Mouse (Mus musculus) limb, embryonic 14.5 days (tissue): ENCODE results near the gene Lyg1. TPM values are rescaled to one million over a fixed set of nuclear protein-coding genes. Genes with fewer than 3 reads are reported as not detected.

Experiments
- ATAC-seq: fragments of 200-750 bp; cut with Nextera tagmentation; 2 replicates; pipeline ENCODE4 v1.8.0; 2017; ENCODE audit warnings: low read depth, moderate number of reproducible peaks, moderate TSS enrichment; ENCODE audit not compliant: low FRiP score
- DNase-seq: peaks from one replicate; pipeline ENCODE4 v3.0.0-alpha.2; 2015; ENCODE audit warnings: low spot score
- H3K27ac ChIP-seq: fragments of 300-500 bp; sonication (generic); replicated peaks from 2 replicates; pipeline ENCODE4 v1.5.1; 2014; ENCODE audit warnings: low read depth, mild to moderate bottlenecking, low read length, moderate library complexity, mixed read lengths
- H3K27me3 ChIP-seq: fragments of 300-500 bp; sonication (generic); 2 replicates; pipeline ENCODE4 v1.6.1; 2014; ENCODE audit warnings: low read length, mixed read lengths; ENCODE audit not compliant: control insufficient read depth, insufficient read depth
- H3K36me3 ChIP-seq: fragments of 300-500 bp; sonication (generic); 2 replicates; pipeline ENCODE4 v1.6.1; 2014; ENCODE audit warnings: mild to moderate bottlenecking, low read length, moderate library complexity, mixed read lengths; ENCODE audit not compliant: control insufficient read depth, insufficient read depth
- H3K4me1 ChIP-seq: fragments of 300-500 bp; sonication (generic); 2 replicates; pipeline ENCODE4 v1.6.1; 2014; ENCODE audit warnings: antibody characterized with exemption, low read length, mixed read lengths; ENCODE audit not compliant: control insufficient read depth, insufficient read depth
- H3K4me2 ChIP-seq: fragments of 300-500 bp; sonication (generic); replicated peaks from 2 replicates; pipeline ENCODE4 v1.6.1; 2014; ENCODE audit warnings: low read depth, mild to moderate bottlenecking, low read length, moderate library complexity; ENCODE audit not compliant: severe bottlenecking
- H3K4me3 ChIP-seq: fragments of 300-500 bp; sonication (generic); replicated peaks from 2 replicates; pipeline ENCODE4 v1.5.1; 2014; ENCODE audit warnings: low read length
- H3K9ac ChIP-seq: fragments of 300-500 bp; sonication (generic); 2 replicates; pipeline ENCODE4 v1.6.1; 2014; ENCODE audit warnings: mild to moderate bottlenecking, low read depth, low read length, moderate library complexity; ENCODE audit not compliant: severe bottlenecking
- H3K9me3 ChIP-seq: fragments of 300-500 bp; sonication (generic); 2 replicates; pipeline ENCODE4 v1.6.1; 2016; ENCODE audit warnings: low read length; ENCODE audit not compliant: control insufficient read depth
- POLR2A ChIP-seq: fragments of 200-500 bp; IDR thresholded peaks from 2 replicates; pipeline ENCODE4 v1.8.0; 2012; ENCODE audit warnings: inconsistent platforms, mild to moderate bottlenecking, moderate library complexity, borderline replicate concordance; ENCODE audit not compliant: insufficient read depth, insufficient read length; ENCODE audit errors: extremely low read depth
- WGBS: fragments of 180-500 bp; shearing (Covaris S2); extraction: QIAGEN DNeasy Blood & Tissue Kit; methylation state at CpG from one replicate; pipeline ENCODE4 v1.1.7; 2014; 5-methylcytosine and 5-hydroxymethylcytosine counted together
- polyA plus RNA-seq, 2 experiments: library from polyadenylated mRNA; depleted of rRNA in 1 of 2; stranded (reverse) in 1 of 2; unstranded in 1 of 2; fragments of >200 nt; fragmentation: Nextera tagmentation in 1 of 2; extraction: Ambion mirVana in 1 of 2; gene quantifications; 2 replicates each; pipeline versions ENCODE4 v1.2.1 to v1.2.3; 2012 to 2014

Lyg1 gene
- polyA plus RNA-seq, 2 experiments = not detected

GRCm38 (mm10) chr1:37917666-37918065 is 39.9 kb downstream of the Lyg1 start:
- no peak for DNase-seq
- WGBS = 53% methylated on average over 13 of the region's 13 CpGs
- Histone ChIP-seq H3K4me2 (no peak overlapping the region), H3K4me1 (no peaks in the 10 kb centered on the region), H3K27me3 (no peaks in the 10 kb centered on the region), H3K27ac (no peak overlapping the region), H3K4me3 (no peak overlapping the region), H3K9ac (no peak overlapping the region), H3K9me3 (no peaks in the 10 kb centered on the region), H3K36me3 (no peaks in the 10 kb centered on the region)
- TF ChIP-seq POLR2A = no peak
- ATAC-seq = no peak

- no peak within 1 kb of the TSS for H3K9ac ChIP-seq
- TF ChIP-seq POLR2A = no peak
- no peak within 1 kb of the TSS for H3K4me3 ChIP-seq
- H3K27ac ChIP-seq = no peak within 1 kb of the TSS
- no peaks in the 10 kb centered on the region for H3K36me3 ChIP-seq
- no peaks in the 10 kb centered on the region for H3K4me1 ChIP-seq
- ATAC-seq = no peak
- 40% methylated on average over 5 of the region's 5 CpGs for WGBS
- no peak within 1 kb of the TSS for H3K4me2 ChIP-seq
- H3K9me3 ChIP-seq = no peaks in the 10 kb centered on the region
- no peak for DNase-seq
- no peaks in the 10 kb centered on the region for H3K27me3 ChIP-seq
These were observed 41.2 kb downstream of the Lyg1 start, which contains the start of gene Lyg2 for GRCm38 (mm10) chr1:37916393-37916792. Gene Lyg2 (minus strand): TSS chr1:37916493.

GRCm38 (mm10) chr1:37912751-37913150 is 44.8 kb downstream of the Lyg1 start:
- Histone ChIP-seq H3K27ac (no peak overlapping the region), H3K36me3 (no peaks in the 10 kb centered on the region), H3K27me3 (no peaks in the 10 kb centered on the region), H3K4me1 (no peaks in the 10 kb centered on the region), H3K4me3 (no peak overlapping the region), H3K4me2 (no peak overlapping the region), H3K9me3 (no peaks in the 10 kb centered on the region), H3K9ac (no peak overlapping the region)
- ATAC-seq (no peak), DNase-seq (no peak)
- 83% methylated on average over 2 of the region's 2 CpGs for WGBS
- TF ChIP-seq POLR2A = no peak

- ATAC-seq = no peak
- WGBS = 32% methylated on average over 6 of the region's 6 CpGs
These were observed 54.4 kb downstream of the Lyg1 start for GRCm38 (mm10) chr1:37903178-37903577.

GRCm38 (mm10) chr1:37900288-37900687 is 57.3 kb downstream of the Lyg1 start:
- TF ChIP-seq POLR2A = no peak
- no peak for DNase-seq
- no peak overlapping the region for H3K4me3 ChIP-seq
- H3K36me3 ChIP-seq = peaks cover 43% of the 10 kb centered on the region
- 43% methylated on average over 6 of the region's 6 CpGs for WGBS
- no peak overlapping the region for H3K27ac ChIP-seq
- H3K4me2 ChIP-seq = no peak overlapping the region
- H3K9me3 ChIP-seq = no peaks in the 10 kb centered on the region
- no peak for ATAC-seq
- H3K27me3 ChIP-seq = no peaks in the 10 kb centered on the region
- no peaks in the 10 kb centered on the region for H3K4me1 ChIP-seq
- no peak overlapping the region for H3K9ac ChIP-seq

More at GRCm38 (mm10) chr1:37903178-37903577, 54.4 kb downstream of the Lyg1 start:
- Histone ChIP-seq H3K36me3 (peaks cover 18% of the 10 kb centered on the region), H3K4me2 (no peak overlapping the region), H3K27ac (no peak overlapping the region), H3K27me3 (no peaks in the 10 kb centered on the region), H3K9ac (no peak overlapping the region), H3K4me1 (no peaks in the 10 kb centered on the region), H3K9me3 (no peaks in the 10 kb centered on the region), H3K4me3 (no peak overlapping the region)
- no peak for TF ChIP-seq POLR2A
- DNase-seq = no peak

GRCm38 (mm10) chr1:37899816-37900215 is 57.7 kb downstream of the Lyg1 start:
- no peak for DNase-seq
- TF ChIP-seq POLR2A = no peak
- no peak for ATAC-seq
- no peaks in the 10 kb centered on the region for H3K27me3 ChIP-seq
- H3K9me3 ChIP-seq = no peaks in the 10 kb centered on the region
- no peaks in the 10 kb centered on the region for H3K4me1 ChIP-seq
- no peak overlapping the region for H3K4me3 ChIP-seq
- H3K9ac ChIP-seq = no peak overlapping the region
- WGBS = 70% methylated on average over 4 of the region's 4 CpGs
- no peak overlapping the region for H3K4me2 ChIP-seq
- peaks cover 47% of the 10 kb centered on the region for H3K36me3 ChIP-seq
- no peak overlapping the region for H3K27ac ChIP-seq

Other genes with a start within 250 kb of the Lyg1 start
- 3.1 and 3.7 TPM in 2 replicates for gene 2010300C02Rik, start 237.7 kb downstream of the Lyg1 start, polyA plus RNA-seq (2012; rRNA removed)
- gene 2010300C02Rik, start 237.7 kb downstream of the Lyg1 start, polyA plus RNA-seq (2014; fragmentation: Nextera tagmentation; extraction: Ambion mirVana) = 4.1 and 4.5 TPM in 2 replicates
- gene Tsga10, start 91.3 kb downstream of the Lyg1 start, polyA plus RNA-seq (2012; rRNA removed) = 5.1 and 6.1 TPM in 2 replicates
- gene Tsga10, start 91.3 kb downstream of the Lyg1 start, polyA plus RNA-seq (2014; fragmentation: Nextera tagmentation; extraction: Ambion mirVana) = 4.9 and 5.2 TPM in 2 replicates
- gene Lipt1, start 86.0 kb downstream of the Lyg1 start, polyA plus RNA-seq (2012; rRNA removed) = 4.8 and 6.4 TPM in 2 replicates
- 8.8 and 9.5 TPM in 2 replicates for gene Lipt1, start 86.0 kb downstream of the Lyg1 start, polyA plus RNA-seq (2014; fragmentation: Nextera tagmentation; extraction: Ambion mirVana)
- gene Mitd1, start 67.3 kb downstream of the Lyg1 start, polyA plus RNA-seq (2012; rRNA removed) = 22.1 and 30.5 TPM in 2 replicates
- gene Mitd1, start 67.3 kb downstream of the Lyg1 start, polyA plus RNA-seq (2014; fragmentation: Nextera tagmentation; extraction: Ambion mirVana) = 26.8 and 27.6 TPM in 2 replicates
- gene Mrpl30, start 67.3 kb downstream of the Lyg1 start, polyA plus RNA-seq (2012; rRNA removed) = 85.0 and 124 TPM in 2 replicates
- gene Mrpl30, start 67.3 kb downstream of the Lyg1 start, polyA plus RNA-seq (2014; fragmentation: Nextera tagmentation; extraction: Ambion mirVana) = 270 and 275 TPM in 2 replicates
- gene Lyg2, start 41.3 kb downstream of the Lyg1 start, polyA plus RNA-seq (2012; rRNA removed) = not detected in 2 replicates
- not detected in 2 replicates for gene Lyg2, start 41.3 kb downstream of the Lyg1 start, polyA plus RNA-seq (2014; fragmentation: Nextera tagmentation; extraction: Ambion mirVana)
- 37.8 and 57.8 TPM in 2 replicates for gene Txndc9, start 40.1 kb upstream of the Lyg1 start, polyA plus RNA-seq (2012; rRNA removed)
- gene Txndc9, start 40.1 kb upstream of the Lyg1 start, polyA plus RNA-seq (2014; fragmentation: Nextera tagmentation; extraction: Ambion mirVana) = 129 and 141 TPM in 2 replicates
- gene Eif5b, start 40.3 kb upstream of the Lyg1 start, polyA plus RNA-seq (2012; rRNA removed) = 24.7 and 35.3 TPM in 2 replicates
- 28.2 and 28.3 TPM in 2 replicates for gene Eif5b, start 40.3 kb upstream of the Lyg1 start, polyA plus RNA-seq (2014; fragmentation: Nextera tagmentation; extraction: Ambion mirVana)
- 26.1 and 29.9 TPM in 2 replicates for gene Rev1, start 172.0 kb upstream of the Lyg1 start, polyA plus RNA-seq (2012; rRNA removed)
- 23.4 and 30.7 TPM in 2 replicates for gene Rev1, start 172.0 kb upstream of the Lyg1 start, polyA plus RNA-seq (2014; fragmentation: Nextera tagmentation; extraction: Ambion mirVana)